Mouse (Mus musculus): ENCODE results near the gene Gpr142. TPM values are rescaled to one million over a fixed set of nuclear protein-coding genes. Genes with fewer than 3 reads are reported as not detected.

The Gpr142 gene
- polyA plus RNA-seq, 1 experiment from 2014 or later = not detected

DNA sequence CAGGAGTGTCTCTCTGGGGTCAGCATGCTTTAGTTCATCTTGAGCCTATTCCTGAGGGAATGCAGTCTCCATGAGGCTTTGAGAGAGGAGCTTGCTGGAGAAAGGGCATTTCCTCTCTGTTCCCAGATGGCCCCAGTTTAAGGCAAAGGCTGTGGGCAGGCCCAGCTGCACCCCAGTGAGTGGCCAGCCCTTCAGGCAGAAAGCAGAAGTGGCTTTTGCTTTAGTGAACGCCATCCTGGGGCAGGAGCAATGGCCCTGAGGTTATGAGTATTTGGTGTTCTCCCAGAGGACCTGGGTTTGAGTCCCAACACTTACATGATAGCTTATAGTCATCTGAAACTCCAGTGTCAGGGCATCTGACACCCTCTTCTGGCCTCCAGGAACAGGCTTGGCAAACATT lies 22.6 kb downstream of the Gpr142 start:
- H3K27me3 ChIP-seq (replicated peaks; ENCODE audit: control insufficient read depth, insufficient read depth, low read length) = no peaks in the 10 kb centered on the region
- H3K27ac ChIP-seq (ENCODE audit: low read depth, low read length) = no peak overlapping the region
- H3K4me1 ChIP-seq (ENCODE audit: control insufficient read depth, insufficient read depth, low read length) = peaks cover 18% of the 10 kb centered on the region
- H3K9me3 ChIP-seq (replicated peaks; ENCODE audit: control insufficient read depth, low read length) = no peaks in the 10 kb centered on the region
- no peak overlapping the region for H3K4me2 ChIP-seq (ENCODE audit: low read length)
- WGBS = 96% methylated on average over 1 of the region's 1 CpGs
- H3K4me3 ChIP-seq (ENCODE audit: low read depth, low read length) = no peak overlapping the region
- ATAC-seq = no peak
- no peak overlapping the region for H3K9ac ChIP-seq (ENCODE audit: low read length)
- H3K36me3 ChIP-seq (ENCODE audit: control insufficient read depth, insufficient read depth, low read length) = no peaks in the 10 kb centered on the region
- no peak for DNase-seq (ENCODE audit: low spot score)

DNA sequence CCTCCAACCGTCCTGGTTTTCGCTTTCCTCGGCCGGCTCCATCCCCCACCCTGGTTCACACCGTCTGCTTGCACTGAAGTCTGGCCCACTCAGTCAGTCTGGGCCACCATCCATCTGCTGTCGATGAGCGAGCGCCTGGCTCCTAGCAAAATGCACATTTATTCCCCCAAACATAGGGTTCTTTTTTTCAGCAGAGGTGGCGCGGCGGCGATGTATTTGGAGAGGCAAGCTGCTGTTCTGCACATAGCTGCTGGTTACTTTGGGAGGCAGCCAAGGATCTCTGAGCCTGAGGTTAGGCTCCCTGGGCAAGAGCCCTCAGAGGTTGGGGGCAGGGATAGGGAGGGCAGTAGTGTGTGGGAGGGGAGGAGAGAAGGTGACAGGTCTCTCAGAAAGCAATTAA lies 24.0 kb downstream of the Gpr142 start:
- Histone ChIP-seq H3K4me3 (ENCODE audit: low read depth, low read length) (no peak overlapping the region), H3K9me3 (replicated peaks; ENCODE audit: control insufficient read depth, low read length) (no peaks in the 10 kb centered on the region), H3K4me2 (ENCODE audit: low read length) (0 out of 2 replicates have a peak overlapping the region, but pooled peaks have one; percentile 2), H3K36me3 (ENCODE audit: control insufficient read depth, insufficient read depth, low read length) (no peaks in the 10 kb centered on the region), H3K27ac (ENCODE audit: low read depth, low read length) (peak overlapping the region; percentile 68), H3K4me1 (ENCODE audit: control insufficient read depth, insufficient read depth, low read length) (peaks cover 18% of the 10 kb centered on the region), H3K27me3 (replicated peaks; ENCODE audit: control insufficient read depth, insufficient read depth, low read length) (no peaks in the 10 kb centered on the region), H3K9ac (ENCODE audit: low read length) (peak overlapping the region; percentile 1; the same call in 1 of the 2 replicates)
- 30% methylated on average over 12 of the region's 12 CpGs for WGBS
- ATAC-seq (peak; percentile 88), DNase-seq (ENCODE audit: low spot score) (peak; percentile 88)

DNA sequence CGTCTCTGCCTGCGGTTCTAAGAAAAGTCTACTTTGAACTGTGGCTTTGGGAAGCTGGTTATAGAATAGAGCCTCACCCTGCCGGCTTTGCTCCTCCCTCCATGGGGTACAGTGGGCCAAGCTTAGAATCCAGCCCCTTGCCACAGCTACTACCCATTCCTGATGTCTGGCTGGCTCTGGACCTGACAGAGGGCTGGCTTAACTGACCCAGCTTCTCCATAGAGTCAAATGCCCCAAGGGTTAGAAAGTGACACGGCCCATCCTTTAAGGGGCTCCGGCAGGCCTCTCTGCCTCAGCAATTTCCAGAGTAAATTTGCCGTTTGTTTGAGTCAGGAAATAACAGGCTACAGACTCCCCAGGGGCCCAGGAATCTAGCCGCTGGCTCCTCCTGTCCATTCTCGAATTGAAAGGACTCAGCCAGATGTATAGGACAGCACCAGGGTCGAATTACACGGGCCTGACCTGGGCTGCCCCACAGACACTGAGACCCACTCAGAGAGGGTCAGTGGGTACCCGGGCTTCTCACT lies 24.5 kb downstream of the Gpr142 start:
- 0 out of 2 replicates have a peak overlapping the region, but pooled peaks have one; percentile 2 for H3K4me2 ChIP-seq (ENCODE audit: low read length)
- peak overlapping the region; percentile 1; the same call in 1 of the 2 replicates for H3K9ac ChIP-seq (ENCODE audit: low read length)
- H3K4me3 ChIP-seq (ENCODE audit: low read depth, low read length) = no peak overlapping the region
- 5% methylated on average over 11 of the region's 11 CpGs for WGBS
- H3K9me3 ChIP-seq (replicated peaks; ENCODE audit: control insufficient read depth, low read length) = no peaks in the 10 kb centered on the region
- H3K36me3 ChIP-seq (ENCODE audit: control insufficient read depth, insufficient read depth, low read length) = no peaks in the 10 kb centered on the region
- H3K27ac ChIP-seq (ENCODE audit: low read depth, low read length) = peak overlapping the region; percentile 68
- peaks cover 18% of the 10 kb centered on the region for H3K4me1 ChIP-seq (ENCODE audit: control insufficient read depth, insufficient read depth, low read length)
- H3K27me3 ChIP-seq (replicated peaks; ENCODE audit: control insufficient read depth, insufficient read depth, low read length) = no peaks in the 10 kb centered on the region
- DNase-seq (ENCODE audit: low spot score) (peak; percentile 17), ATAC-seq (peak; percentile 35; the same call in 1 of the 2 replicates)

DNA sequence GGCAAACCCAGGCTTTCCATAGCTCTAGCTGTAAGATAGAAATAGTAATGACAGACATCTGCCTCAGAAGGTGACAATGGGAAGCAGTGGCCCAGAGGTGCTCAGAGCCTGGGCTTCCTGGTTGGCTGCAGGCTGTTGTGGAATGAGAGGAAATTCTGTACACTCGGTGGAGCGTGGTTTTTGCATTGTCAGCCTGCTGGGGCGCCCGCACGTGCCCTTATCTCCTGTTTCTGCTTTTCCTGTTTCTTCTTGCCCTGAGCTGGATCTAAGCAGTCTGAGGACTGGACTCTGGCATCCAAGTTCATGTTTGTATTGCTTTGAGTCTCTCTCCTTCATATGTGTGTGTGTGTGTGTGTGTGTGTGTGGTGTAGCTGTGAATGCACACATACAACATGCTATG lies 28.0 kb downstream of the Gpr142 start:
- Histone ChIP-seq H3K27me3 (replicated peaks; ENCODE audit: control insufficient read depth, insufficient read depth, low read length) (no peaks in the 10 kb centered on the region), H3K36me3 (ENCODE audit: control insufficient read depth, insufficient read depth, low read length) (no peaks in the 10 kb centered on the region), H3K4me1 (ENCODE audit: control insufficient read depth, insufficient read depth, low read length) (peaks cover 30% of the 10 kb centered on the region), H3K27ac (ENCODE audit: low read depth, low read length) (no peak overlapping the region), H3K4me2 (ENCODE audit: low read length) (no peak overlapping the region), H3K9me3 (replicated peaks; ENCODE audit: control insufficient read depth, low read length) (no peaks in the 10 kb centered on the region), H3K9ac (ENCODE audit: low read length) (no peak overlapping the region), H3K4me3 (ENCODE audit: low read depth, low read length) (no peak overlapping the region)
- WGBS = 83% methylated on average over 5 of the region's 5 CpGs
- ATAC-seq (no peak), DNase-seq (ENCODE audit: low spot score) (no peak)

DNA sequence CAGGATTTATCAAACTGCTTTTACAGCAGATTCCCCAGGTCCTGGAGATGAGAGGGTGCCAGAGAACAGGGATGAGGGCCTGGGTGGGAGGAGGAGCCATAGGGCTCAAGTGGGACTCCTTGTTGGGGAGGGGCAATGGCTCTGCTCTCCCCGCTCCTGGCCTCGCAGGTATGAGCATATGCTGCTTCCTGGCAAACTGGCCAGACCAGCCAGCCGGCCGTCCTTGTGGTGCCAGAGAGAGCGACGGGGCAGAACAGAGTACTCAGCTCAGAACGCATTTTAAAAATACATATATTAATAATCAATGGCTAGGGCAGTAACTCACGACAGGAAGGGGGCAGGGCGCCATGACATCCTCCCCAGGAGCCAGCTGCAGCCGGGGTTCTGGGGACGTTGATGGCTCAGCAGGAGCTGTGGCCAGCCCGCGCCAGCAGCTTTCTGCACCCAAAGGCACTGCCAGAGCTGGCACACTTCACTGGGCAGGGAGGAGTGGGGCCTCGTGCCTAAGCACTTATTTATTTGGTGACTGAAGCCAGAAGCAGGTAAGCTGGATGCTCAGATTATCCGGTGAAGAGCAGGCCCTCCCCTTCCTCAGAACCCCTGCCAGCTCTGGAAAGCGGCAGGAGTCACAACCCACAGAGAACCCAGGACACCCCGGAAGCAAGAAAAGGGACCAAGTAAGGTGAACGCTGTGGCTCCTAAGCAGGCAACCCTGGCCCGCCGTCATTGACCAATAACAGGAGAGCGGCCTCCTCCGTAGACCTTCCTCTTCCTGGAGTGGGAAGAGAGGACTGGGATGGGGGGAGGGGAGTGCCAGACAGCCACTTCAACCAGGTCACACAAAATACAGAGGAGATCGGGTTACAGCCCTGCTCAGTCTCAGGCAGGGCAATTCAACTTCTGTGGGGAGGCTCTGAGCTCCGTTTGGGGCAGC lies 31.0 kb downstream of the Gpr142 start:
- no peaks in the 10 kb centered on the region for H3K27me3 ChIP-seq (replicated peaks; ENCODE audit: control insufficient read depth, insufficient read depth, low read length)
- peak; percentile 44 for DNase-seq (ENCODE audit: low spot score)
- H3K27ac ChIP-seq (ENCODE audit: low read depth, low read length) = peak overlapping the region; percentile 21; the same call in 1 of the 2 replicates
- 8% methylated on average over 24 of the region's 24 CpGs for WGBS
- no peak overlapping the region; the same call in 1 of the 2 replicates for H3K4me3 ChIP-seq (ENCODE audit: low read depth, low read length)
- ATAC-seq = peak; percentile 54; the same call in 1 of the 2 replicates
- H3K9ac ChIP-seq (ENCODE audit: low read length) = peak overlapping the region; percentile 53
- no peaks in the 10 kb centered on the region for H3K9me3 ChIP-seq (replicated peaks; ENCODE audit: control insufficient read depth, low read length)
- peak overlapping the region; percentile 43 for H3K4me2 ChIP-seq (ENCODE audit: low read length)
- H3K4me1 ChIP-seq (ENCODE audit: control insufficient read depth, insufficient read depth, low read length) = peaks cover 12% of the 10 kb centered on the region
- no peaks in the 10 kb centered on the region for H3K36me3 ChIP-seq (ENCODE audit: control insufficient read depth, insufficient read depth, low read length)

DNA sequence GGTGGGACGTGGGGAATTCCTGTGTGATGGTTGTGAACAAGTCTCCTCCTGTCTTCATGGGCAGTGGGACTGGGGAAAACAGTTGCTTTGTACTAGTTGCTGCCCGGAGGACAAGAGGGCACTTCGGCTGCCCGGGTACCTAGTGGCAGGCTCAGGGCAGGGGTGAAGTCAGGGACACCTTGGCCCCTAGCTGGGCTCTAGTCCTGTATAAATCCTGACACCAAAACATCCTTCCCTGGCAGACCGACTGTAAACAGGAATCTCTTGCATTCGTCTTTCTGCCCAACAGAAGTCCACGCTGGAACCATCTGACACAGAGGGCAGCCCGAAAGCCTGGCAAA lies 31.7 kb downstream of the Gpr142 start:
- no peak for DNase-seq (ENCODE audit: low spot score)

DNA sequence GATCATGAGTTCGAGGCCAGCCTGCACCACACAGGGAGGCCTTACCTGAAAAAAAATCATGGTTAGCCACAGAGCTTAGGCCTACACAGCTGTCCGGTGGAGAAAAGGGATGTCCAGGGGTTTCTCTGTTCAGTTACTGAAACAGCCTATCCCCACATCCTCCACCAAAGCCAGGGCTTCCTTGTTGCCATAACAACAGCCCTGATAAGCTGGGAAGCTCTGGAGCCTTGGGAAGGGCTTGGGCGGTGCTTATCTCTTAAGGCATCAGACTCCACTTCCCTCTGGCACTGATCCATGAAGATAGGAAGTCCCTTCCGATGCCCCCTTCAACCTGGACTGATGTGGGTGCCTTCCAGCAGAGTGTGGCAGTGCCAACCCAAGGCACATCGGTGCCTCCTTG lies 34.4 kb downstream of the Gpr142 start:
- no peaks in the 10 kb centered on the region for H3K9me3 ChIP-seq (replicated peaks; ENCODE audit: control insufficient read depth, low read length)
- 60% methylated on average over 5 of the region's 5 CpGs for WGBS
- H3K4me1 ChIP-seq (ENCODE audit: control insufficient read depth, insufficient read depth, low read length) = peaks cover 12% of the 10 kb centered on the region
- H3K4me2 ChIP-seq (ENCODE audit: low read length) = no peak overlapping the region
- DNase-seq (ENCODE audit: low spot score) = peak; percentile 33
- no peak overlapping the region for H3K27ac ChIP-seq (ENCODE audit: low read depth, low read length)
- H3K4me3 ChIP-seq (ENCODE audit: low read depth, low read length) = no peak overlapping the region
- H3K36me3 ChIP-seq (ENCODE audit: control insufficient read depth, insufficient read depth, low read length) = no peaks in the 10 kb centered on the region
- H3K9ac ChIP-seq (ENCODE audit: low read length) = no peak overlapping the region
- ATAC-seq = no peak
- H3K27me3 ChIP-seq (replicated peaks; ENCODE audit: control insufficient read depth, insufficient read depth, low read length) = no peaks in the 10 kb centered on the region

More for the DNA sequence above, 31.7 kb downstream of the Gpr142 start:
- no peak overlapping the region for H3K27ac ChIP-seq (ENCODE audit: low read depth, low read length)
- WGBS = 23% methylated on average over 8 of the region's 8 CpGs
- no peak overlapping the region for H3K9ac ChIP-seq (ENCODE audit: low read length)
- no peaks in the 10 kb centered on the region for H3K27me3 ChIP-seq (replicated peaks; ENCODE audit: control insufficient read depth, insufficient read depth, low read length)
- peak overlapping the region; percentile 43; the same call in 1 of the 2 replicates for H3K4me2 ChIP-seq (ENCODE audit: low read length)
- H3K36me3 ChIP-seq (ENCODE audit: control insufficient read depth, insufficient read depth, low read length) = no peaks in the 10 kb centered on the region
- ATAC-seq = peak; percentile 10; the same call in 1 of the 2 replicates
- H3K4me1 ChIP-seq (ENCODE audit: control insufficient read depth, insufficient read depth, low read length) = peaks cover 12% of the 10 kb centered on the region
- no peak overlapping the region for H3K4me3 ChIP-seq (ENCODE audit: low read depth, low read length)
- H3K9me3 ChIP-seq (replicated peaks; ENCODE audit: control insufficient read depth, low read length) = no peaks in the 10 kb centered on the region

DNA sequence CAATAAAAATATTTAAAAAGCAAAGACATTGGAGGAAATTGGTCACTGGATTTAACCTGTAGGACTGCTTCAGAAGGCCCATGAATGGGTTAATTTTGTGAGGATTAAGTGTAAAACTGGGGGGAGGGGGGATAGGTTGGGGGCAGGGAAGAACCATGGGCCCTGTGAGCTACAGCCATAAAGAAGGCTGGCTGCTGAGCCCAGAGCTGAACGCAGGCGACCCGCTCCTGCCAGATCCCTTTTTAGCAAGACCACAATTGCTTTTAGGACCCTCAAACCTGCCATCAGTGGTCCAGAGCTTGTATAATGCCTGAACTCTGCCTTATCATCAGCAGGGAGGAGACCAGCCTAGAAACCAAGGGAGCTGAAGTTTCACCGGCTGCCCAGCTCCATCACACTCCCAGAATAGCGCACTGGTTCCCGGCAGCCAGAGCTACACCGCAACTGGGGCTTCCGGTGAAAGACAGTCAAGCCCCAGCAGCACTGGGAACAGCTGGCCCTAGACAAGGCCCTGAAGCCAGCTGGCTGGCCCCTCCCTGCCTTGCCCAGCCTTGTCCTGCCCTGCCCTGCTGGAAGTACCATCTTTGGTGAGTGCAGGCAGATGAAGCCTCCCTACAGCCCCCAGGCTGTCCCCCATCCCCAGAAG lies 45.2 kb downstream of the Gpr142 start:
- Histone ChIP-seq H3K36me3 (ENCODE audit: control insufficient read depth, insufficient read depth, low read length) (no peaks in the 10 kb centered on the region), H3K27me3 (replicated peaks; ENCODE audit: control insufficient read depth, insufficient read depth, low read length) (peaks cover 1% of the 10 kb centered on the region), H3K4me3 (ENCODE audit: low read depth, low read length) (no peak overlapping the region), H3K9ac (ENCODE audit: low read length) (no peak overlapping the region), H3K4me2 (ENCODE audit: low read length) (no peak overlapping the region), H3K9me3 (replicated peaks; ENCODE audit: control insufficient read depth, low read length) (no peaks in the 10 kb centered on the region), H3K4me1 (ENCODE audit: control insufficient read depth, insufficient read depth, low read length) (no peaks in the 10 kb centered on the region), H3K27ac (ENCODE audit: low read depth, low read length) (no peak overlapping the region)
- DNase-seq (ENCODE audit: low spot score) = no peak
- ATAC-seq = no peak
- 5% methylated on average over 8 of the region's 8 CpGs for WGBS

Data from forebrain, embryonic 14.5 days (tissue).